Mouse (Mus musculus) CD8-positive naive resting alpha-beta T cell, adult 2 months (primary cell): ENCODE results near the gene Tcf7.
A peak's percentile ranks its signal among the peaks of the same experiment; 100 is the strongest.
"Not testable (repeated sequence)": the region's sequence is repeated elsewhere in the genome, so short reads cannot be mapped to it uniquely, and the experiment has no call there.

Experiments
- DNase-seq, 2 experiments: peaks; one replicate each; pipeline ENCODE4 v3.0.0; 2022; ENCODE audit warnings: low read depth in 2 of 2, low spot score in 2 of 2

Gene Tcf7

DNA sequence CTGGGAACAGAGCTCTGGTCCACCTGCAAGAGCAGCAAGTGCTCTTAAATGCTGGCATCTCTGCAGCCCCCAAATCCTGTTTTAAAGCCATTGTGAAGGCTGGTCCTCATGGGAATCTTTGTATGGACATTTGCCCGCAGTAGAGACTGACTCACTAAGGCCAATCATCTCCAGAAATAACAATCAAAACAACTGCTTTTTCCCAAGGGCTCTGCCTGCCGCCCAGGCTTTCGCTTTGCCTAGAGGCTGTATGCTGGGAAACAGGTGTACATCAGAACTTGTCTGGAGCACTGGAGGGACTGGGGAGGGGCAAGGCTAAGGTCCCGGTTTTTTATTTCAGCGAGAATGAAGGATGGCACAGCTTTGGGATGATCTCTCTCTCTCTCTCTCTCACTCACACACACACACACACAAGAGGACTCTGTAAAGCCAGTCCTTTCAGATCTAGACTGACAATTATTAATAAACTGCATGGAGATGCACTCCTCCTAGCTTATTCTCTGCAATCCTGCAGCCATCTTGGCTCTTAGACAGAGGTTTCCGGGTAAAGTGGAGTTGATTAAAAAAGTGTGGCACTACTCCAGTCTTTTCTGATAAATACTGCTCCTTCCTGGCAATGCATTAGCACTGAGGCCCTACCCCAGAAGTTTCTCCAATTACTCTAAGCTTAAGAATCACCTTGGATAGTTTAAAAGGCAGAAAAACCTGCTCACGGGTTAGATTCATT is 53.9 kb downstream of the Tcf7 start:
- no peak for DNase-seq

GRCm38 (mm10) chr11:52227466-52228226 is 55.2 kb downstream of the Tcf7 start:
- no peak for DNase-seq

DNA sequence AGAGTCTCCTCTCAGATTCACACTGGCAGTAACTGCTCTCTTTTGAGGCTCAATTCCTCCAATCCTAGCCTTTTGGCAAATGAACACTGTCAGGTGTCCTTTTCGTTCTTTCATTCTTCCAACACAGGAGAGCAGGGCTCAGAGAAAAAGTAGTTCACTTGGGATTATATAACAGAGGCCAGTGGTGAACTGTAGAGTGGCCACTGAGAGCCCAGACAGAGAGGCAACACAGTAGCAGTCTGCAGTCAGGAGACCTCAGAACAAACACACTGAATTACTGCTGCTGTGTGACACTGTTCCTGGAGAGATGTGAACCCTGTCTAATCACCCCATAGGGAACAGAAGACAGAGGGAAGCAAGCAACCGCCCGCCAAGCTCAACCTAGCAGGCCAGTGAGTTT is 55.8 kb downstream of the Tcf7 start:
- DNase-seq = no peak

GRCm38 (mm10) chr11:52225986-52226599 is 56.7 kb downstream of the Tcf7 start:
- no peak for DNase-seq

DNA sequence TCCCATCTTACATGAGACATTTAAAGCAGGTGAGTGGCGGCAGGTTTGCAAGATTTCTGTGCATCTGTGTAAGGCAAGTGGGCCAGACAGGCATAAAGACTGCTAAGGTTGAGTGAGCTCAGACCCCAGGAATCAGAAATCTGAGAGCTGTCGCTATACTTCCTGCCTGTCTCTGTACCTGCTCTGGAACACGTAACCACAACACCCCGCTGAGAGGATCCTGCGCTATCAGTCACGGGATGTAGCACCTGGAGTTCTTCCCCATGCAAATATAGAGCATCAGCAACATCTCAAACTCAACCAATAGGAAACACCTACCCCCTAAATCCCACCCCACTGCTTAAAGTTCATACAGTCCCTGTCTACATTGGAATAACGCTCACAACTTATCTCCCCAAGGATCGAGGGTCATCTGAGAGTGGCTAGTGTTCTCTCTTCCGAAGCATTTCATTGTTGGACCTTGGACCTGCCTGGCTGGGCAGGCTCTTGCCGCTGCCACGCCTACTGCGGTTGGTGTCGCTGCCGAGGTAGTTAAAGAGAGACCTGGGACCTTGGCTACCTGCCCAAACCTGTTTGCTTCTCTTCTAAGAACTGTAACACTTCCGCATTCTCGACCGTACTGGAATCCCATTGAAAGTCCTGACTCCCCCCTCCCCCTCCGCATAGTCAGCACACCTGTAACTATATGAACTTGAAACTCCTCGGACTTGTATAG is 58.7 kb downstream of the Tcf7 start:
- DNase-seq = peak; percentile 58 to 68

DNA sequence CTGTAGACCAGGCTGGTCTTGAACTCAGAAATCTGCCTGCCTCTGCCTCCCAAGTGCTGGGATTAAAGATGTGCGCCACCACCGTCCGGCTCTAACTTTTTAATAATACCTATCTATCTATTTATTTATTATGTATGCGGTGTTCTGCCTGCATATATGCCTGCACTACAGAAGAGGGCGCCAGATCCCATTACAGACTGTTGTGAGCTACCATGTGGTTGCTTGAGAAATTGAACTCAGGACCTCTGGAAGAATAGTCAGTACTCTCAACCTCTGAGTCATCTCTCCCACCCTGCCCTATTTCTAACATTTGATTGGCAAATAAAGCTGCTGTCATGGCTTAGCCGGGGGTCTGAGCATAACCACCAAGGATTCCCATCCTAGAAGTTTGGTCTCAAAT is 59.9 kb downstream of the Tcf7 start:
- peak in 1 of 2 experiments; percentile 48 for DNase-seq

- not testable (repeated sequence) for DNase-seq
Observed at GRCm38 (mm10) chr11:52221921-52222320, 60.9 kb downstream of the Tcf7 start.

GRCm38 (mm10) chr11:52220282-52220681 is 62.5 kb downstream of the Tcf7 start:
- DNase-seq = peak; percentile 61 to 81

- DNase-seq = no peak
Observed at GRCm38 (mm10) chr11:52213887-52214286, 68.9 kb downstream of the Tcf7 start, which contains the start of gene Olfr1371. Gene Olfr1371 (minus strand): TSS chr11:52213987.
